In the genomic region with DNA sequence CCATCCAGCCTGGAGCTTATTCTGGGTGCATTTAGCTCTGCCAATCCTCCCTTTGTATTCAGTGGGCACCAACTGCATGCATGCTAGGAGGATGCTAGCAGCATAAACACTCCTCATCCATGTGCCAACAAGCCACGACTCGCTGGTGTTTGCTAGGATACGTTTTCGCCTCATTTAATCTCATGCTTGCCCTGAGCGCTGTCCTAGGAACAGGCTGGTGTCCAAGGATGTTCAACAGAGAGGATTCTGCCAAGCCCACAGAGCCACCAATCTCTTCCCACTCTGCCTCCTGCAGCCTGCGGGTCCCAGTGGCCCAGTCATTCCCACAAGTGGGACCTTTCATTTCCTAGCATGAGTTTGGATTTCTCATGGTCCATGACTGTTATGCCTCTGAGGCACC, we compare ENCODE assay signal across 17 mouse cellular contexts. TPM values are rescaled to one million over a fixed set of nuclear protein-coding genes. Genes with fewer than 3 reads are reported as not detected.
DNase-seq lines count a peak whose midpoint lies in the region; TF ChIP-seq lines count a peak whose summit lies in the region.
"Had no signal": no experiment of that assay in that cellular context is flagged by ENCODE, and none has a peak within 500 bp of the region (broad histone marks: within the 10 kb centered on the region; RNA-seq: fewer than 3 reads in every experiment).

No protein-coding gene starts in this region.

- TF ChIP-seq CTCF in brain, embryonic 14.5 days (IDR thresholded peaks at IDR 0.05; ENCODE audit: borderline replicate concordance, extremely low read depth, insufficient read depth, insufficient read length): no peak

- peak; percentile 16 to 29 for DNase-seq in layer of hippocampus, postnatal 10 days (ENCODE audit: low spot score in 2 of 2)
- no peak for DNase-seq in layer of hippocampus, adult 11-12 months (ENCODE audit: low spot score)
- DNase-seq in Muller cell, postnatal 12 days (ENCODE audit: inconsistent ontology term): peak; percentile 68
- peak; percentile 86 for DNase-seq in brain, embryonic 14.5 days (ENCODE audit: low read depth)
- peak; percentile 63 to 66 for DNase-seq in cerebellum, postnatal 14 days
- DNase-seq in kidney, postnatal 36 days: no peak
- DNase-seq in lung, postnatal 25 days (ENCODE audit: low spot score): no peak
- DNase-seq: adrenal gland, adult 2 months; gastrocnemius, adult 2 months; heart, postnatal 14 days; kidney, adult 8-10 months; liver, embryonic 13.5 days; lung, embryonic 14.5 days; right cerebral cortex, postnatal 14 days; spleen, adult 18-20 months; thymus, postnatal 25 days had no signal

- no peak for TF ChIP-seq POLR2A in brain, embryonic 14.5 days (IDR thresholded peaks at IDR 0.05; ENCODE audit: borderline replicate concordance, extremely low read depth, insufficient read depth, insufficient read length, poor library complexity, severe bottlenecking)

RNA-seq across cellular contexts. Expression of a gene that starts 31.6 kb away (rescaled TPM):
- under 1 TPM; 0.43 to 0.62 TPM for total RNA-seq in layer of hippocampus, postnatal 10 days (2021)
- 1.1 and 1.2 TPM in 2 replicates for polyA plus RNA-seq in brain, embryonic 14.5 days (2012; rRNA removed)
- polyA plus RNA-seq: macrophage had no signal

RNA-seq across cellular contexts. Expression of a gene that starts 38.8 kb away (rescaled TPM):
- total RNA-seq in layer of hippocampus, postnatal 10 days (2021): 1 to 10 TPM; 3.5 to 3.7 TPM
- 8.0 and 10.3 TPM in 2 replicates for polyA plus RNA-seq in brain, embryonic 14.5 days (2012; rRNA removed)
- polyA plus RNA-seq: macrophage had no signal

Comparison
In these comparisons a context has a peak if more than half of its experiments do, and no peak if none do; other contexts are left out.
1. DNase-seq: peak in layer of hippocampus, postnatal 10 days (2 of 2), Muller cell, postnatal 12 days (single experiment), brain, embryonic 14.5 days (single experiment) and cerebellum, postnatal 14 days (2 of 2); none in layer of hippocampus, adult 11-12 months (single experiment), kidney, postnatal 36 days (0 of 2) and lung, postnatal 25 days (single experiment).